Mouse (Mus musculus) megakaryocyte, embryonic 14.5 days (primary cell): Measurements from ENCODE around the gene Nfic. TPM values are rescaled to one million over a fixed set of nuclear protein-coding genes. Genes with fewer than 3 reads are reported as not detected.
A peak's percentile ranks its signal among the peaks of the same experiment; 100 is the strongest.

Experiments
- H3K27me3 ChIP-seq: replicated peaks from 2 replicates; pipeline ENCODE3; 2012; ENCODE audit warnings: inconsistent platforms
- H3K36me3 ChIP-seq: replicated peaks from 2 replicates; pipeline ENCODE3; 2012; ENCODE audit warnings: low read length, inconsistent platforms, mixed read lengths
- H3K4me1 ChIP-seq: 2 replicates; pipeline ENCODE4 v1.6.1; 2012; ENCODE audit warnings: inconsistent platforms
- H3K4me3 ChIP-seq: replicated peaks from 2 replicates; pipeline ENCODE3; 2012; ENCODE audit warnings: moderate library complexity, mild to moderate bottlenecking, inconsistent platforms
- H3K9me3 ChIP-seq: 2 replicates; pipeline ENCODE4 v1.6.1; 2012; ENCODE audit warnings: inconsistent platforms
- FLI1 ChIP-seq: IDR thresholded peaks from 2 replicates; pipeline ENCODE4 v1.6.1; 2012; ENCODE audit warnings: low read length, inconsistent platforms, mixed read lengths
- GATA1 ChIP-seq: IDR thresholded peaks from 3 replicates; pipeline ENCODE4 v1.6.1; 2012; ENCODE audit warnings: mixed read lengths, low read length, inconsistent platforms, borderline replicate concordance
- polyA plus RNA-seq: library from polyadenylated mRNA; stranded (reverse); fragments of >175 nt; gene quantifications from 2 replicates; pipeline ENCODE4 v1.2.3, GENCODE M21; 2012; ENCODE audit warnings: low replicate concordance; ENCODE audit not compliant: insufficient read depth

Gene Nfic
- polyA plus RNA-seq, 1 experiment, result 184 TPM

GRCm38 (mm10) chr10:81427327-81427726 is 28.1 kb downstream of the Nfic start:
- Histone ChIP-seq H3K9me3 (no peaks in the 10 kb centered on the region), H3K4me3 (peak overlapping the region; percentile 93), H3K4me1 (peaks cover 85% of the 10 kb centered on the region), H3K36me3 (no peaks in the 10 kb centered on the region), H3K27me3 (peaks cover 18% of the 10 kb centered on the region)
- TF ChIP-seq FLI1 (no peak), GATA1 (no peak)

GRCm38 (mm10) chr10:81426897-81427296 is 28.5 kb downstream of the Nfic start:
- Histone ChIP-seq H3K36me3 (no peaks in the 10 kb centered on the region), H3K27me3 (peaks cover 20% of the 10 kb centered on the region), H3K4me1 (peaks cover 86% of the 10 kb centered on the region), H3K4me3 (peak overlapping the region; percentile 93), H3K9me3 (no peaks in the 10 kb centered on the region)
- no peak for TF ChIP-seq FLI1
- TF ChIP-seq GATA1, result no peak

GRCm38 (mm10) chr10:81426081-81426671 is 29.3 kb downstream of the Nfic start:
- no peak for TF ChIP-seq FLI1
- no peak for TF ChIP-seq GATA1
- peaks cover 21% of the 10 kb centered on the region for H3K27me3 ChIP-seq
- H3K9me3 ChIP-seq, result no peaks in the 10 kb centered on the region
- H3K4me1 ChIP-seq, result peaks cover 81% of the 10 kb centered on the region
- peaks cover 5% of the 10 kb centered on the region for H3K36me3 ChIP-seq
- peak overlapping the region; percentile 93 for H3K4me3 ChIP-seq

- peaks cover 85% of the 10 kb centered on the region for H3K4me1 ChIP-seq
- H3K36me3 ChIP-seq, result peaks cover 14% of the 10 kb centered on the region
- H3K27me3 ChIP-seq, result peaks cover 21% of the 10 kb centered on the region
- peak overlapping the region; percentile 93 for H3K4me3 ChIP-seq
- no peaks in the 10 kb centered on the region for H3K9me3 ChIP-seq
- no peak for TF ChIP-seq FLI1
- TF ChIP-seq GATA1, result no peak
Observed at GRCm38 (mm10) chr10:81425236-81425850, 30.1 kb downstream of the Nfic start.

- Histone ChIP-seq H3K9me3 (no peaks in the 10 kb centered on the region), H3K4me1 (peaks cover 89% of the 10 kb centered on the region), H3K36me3 (peaks cover 22% of the 10 kb centered on the region), H3K27me3 (peaks cover 21% of the 10 kb centered on the region), H3K4me3 (peak overlapping the region; percentile 65)
- TF ChIP-seq FLI1, result no peak
- no peak for TF ChIP-seq GATA1
Observed at GRCm38 (mm10) chr10:81424246-81425051, 31.0 kb downstream of the Nfic start.

GRCm38 (mm10) chr10:81423476-81424245 is 31.8 kb downstream of the Nfic start:
- peaks cover 21% of the 10 kb centered on the region for H3K27me3 ChIP-seq
- H3K4me1 ChIP-seq, result peaks cover 89% of the 10 kb centered on the region
- TF ChIP-seq GATA1 (no peak), FLI1 (no peak)
- peaks cover 30% of the 10 kb centered on the region for H3K36me3 ChIP-seq
- H3K9me3 ChIP-seq, result no peaks in the 10 kb centered on the region
- H3K4me3 ChIP-seq, result no peak overlapping the region

- peaks cover 38% of the 10 kb centered on the region for H3K36me3 ChIP-seq
- TF ChIP-seq FLI1, result no peak
- TF ChIP-seq GATA1, result no peak
- H3K9me3 ChIP-seq, result no peaks in the 10 kb centered on the region
- peaks cover 21% of the 10 kb centered on the region for H3K27me3 ChIP-seq
- peaks cover 88% of the 10 kb centered on the region for H3K4me1 ChIP-seq
- H3K4me3 ChIP-seq, result no peak overlapping the region
Observed at GRCm38 (mm10) chr10:81422661-81423217, 32.7 kb downstream of the Nfic start.

- Histone ChIP-seq H3K4me1 (peaks cover 89% of the 10 kb centered on the region), H3K27me3 (peaks cover 18% of the 10 kb centered on the region), H3K9me3 (no peaks in the 10 kb centered on the region), H3K4me3 (peak overlapping the region; percentile 18), H3K36me3 (peaks cover 43% of the 10 kb centered on the region)
- TF ChIP-seq GATA1, result no peak
- no peak for TF ChIP-seq FLI1
Observed at GRCm38 (mm10) chr10:81422191-81422590, 33.2 kb downstream of the Nfic start.

GRCm38 (mm10) chr10:81421797-81422100 is 33.7 kb downstream of the Nfic start:
- Histone ChIP-seq H3K36me3 (peaks cover 46% of the 10 kb centered on the region), H3K9me3 (no peaks in the 10 kb centered on the region), H3K27me3 (peaks cover 18% of the 10 kb centered on the region), H3K4me3 (no peak overlapping the region), H3K4me1 (peaks cover 89% of the 10 kb centered on the region)
- TF ChIP-seq FLI1 (no peak), GATA1 (no peak)
